ENCODE assay signal across 20 mouse cellular contexts in genomic region chr3:83962076-83962475, GRCm38 (mm10).
DNase-seq lines count a peak whose midpoint lies in the region; ATAC-seq and TF ChIP-seq lines count a peak whose summit lies in the region.
"Had no signal": no experiment of that assay in that cellular context is flagged by ENCODE, and none has a peak within 500 bp of the region (broad histone marks: within the 10 kb centered on the region; RNA-seq: fewer than 3 reads in every experiment).

No protein-coding gene starts in this region.

- H3K9me3 ChIP-seq in heart, embryonic 12.5 days (replicated peaks): no peaks in the 10 kb centered on the region
- H3K9me3 ChIP-seq: embryonic facial prominence, embryonic 12.5 days; forebrain, embryonic 12.5 days; hindbrain, embryonic 10.5 days had no signal

- no peak overlapping the region; the same call in 1 of the 2 replicates for H3K9ac ChIP-seq in heart, embryonic 12.5 days
- H3K9ac ChIP-seq: embryonic facial prominence, embryonic 12.5 days; forebrain, embryonic 12.5 days; hindbrain, embryonic 14.5 days had no signal

- peaks cover 23% of the 10 kb centered on the region for H3K36me3 ChIP-seq in heart, embryonic 12.5 days
- peaks cover 3% of the 10 kb centered on the region for H3K36me3 ChIP-seq in myocyte (ENCODE audit: control insufficient read depth, insufficient read depth)

- H3K27me3 ChIP-seq in heart, embryonic 12.5 days (replicated peaks): no peaks in the 10 kb centered on the region
- H3K27me3 ChIP-seq in myocyte (ENCODE audit: control insufficient read depth, insufficient read depth, insufficient read length): no peaks in the 10 kb centered on the region
- H3K27me3 ChIP-seq: embryonic facial prominence, embryonic 12.5 days; forebrain, embryonic 12.5 days; Patski had no signal

- 67% methylated on average over 7 of the region's 7 CpGs for WGBS in heart, embryonic 12.5 days

- H3K4me3 ChIP-seq in heart, embryonic 12.5 days: no peak overlapping the region
- no peak overlapping the region for H3K4me3 ChIP-seq in myocyte
- H3K4me3 ChIP-seq: embryonic facial prominence, embryonic 12.5 days; forebrain, embryonic 12.5 days; hindbrain, embryonic 10.5 days had no signal

- peaks cover 39% of the 10 kb centered on the region for H3K4me1 ChIP-seq in heart, embryonic 12.5 days (replicated peaks)
- H3K4me1 ChIP-seq: embryonic facial prominence, embryonic 12.5 days had no signal

- TF ChIP-seq POLR2A in myocyte (IDR thresholded peaks at IDR 0.05; ENCODE audit: insufficient read length, low read depth): no peak

- no peak for ATAC-seq in heart, embryonic 12.5 days (ENCODE audit: insufficient number of reproducible peaks, low FRiP score)
- ATAC-seq: intestine, embryonic 16.5 days; Patski had no signal

- no peak overlapping the region for H3ac ChIP-seq in myocyte (ENCODE audit: control insufficient read depth, insufficient read length)

- DNase-seq in heart, postnatal 10 days: no peak
- DNase-seq in 3T3-L1 (ENCODE audit: low read depth, low spot score) (peak; percentile 59), ES-CJ7 (ENCODE audit: low read depth, low spot score) (peak; percentile 57)
- DNase-seq in cerebellum, adult 18-20 months: no peak
- DNase-seq: adrenal gland, adult 8-10 months; adrenal gland, postnatal 36 days; cerebellum, adult 8-10 months; cerebellum, postnatal 14 days; embryo, embryonic 11 days; gastrocnemius, postnatal 10 days; heart, adult 18-20 months; heart, postnatal 14 days had no signal

- no peak overlapping the region; the same call in 1 of the 2 replicates for H3K4me2 ChIP-seq in heart, embryonic 12.5 days
- H3K4me2 ChIP-seq in myocyte (ENCODE audit: low read depth): peak overlapping the region; percentile 34
- H3K4me2 ChIP-seq: embryonic facial prominence, embryonic 12.5 days; forebrain, embryonic 12.5 days; hindbrain, embryonic 14.5 days had no signal

- intact Hi-C loops in heart, postnatal 10 days (cut with DNase I): no loop called here

- no peaks in the 10 kb centered on the region for H3K79me2 ChIP-seq in myocyte (ENCODE audit: control insufficient read depth, insufficient read depth)

- H3K27ac ChIP-seq in heart, embryonic 12.5 days (ENCODE audit: poor library complexity, severe bottlenecking): peak overlapping the region; percentile 55; the same call in 1 of the 2 replicates
- H3K27ac ChIP-seq: embryonic facial prominence, embryonic 12.5 days; forebrain, embryonic 12.5 days; hindbrain, embryonic 10.5 days; hindbrain, embryonic 14.5 days had no signal

TF ChIP-seq in myocyte, 11 proteins besides CTCF, POLR2A, EP300 and RAD21:
- TF ChIP-seq TCF3 (IDR thresholded peaks at IDR 0.05; ENCODE audit: insufficient read length, low read depth) (no peak), MYOD1 (IDR thresholded peaks at IDR 0.05; ENCODE audit: control insufficient read depth in 1 of 3, insufficient read length in 2 of 3, low read depth in 2 of 3) (peak in 1 of 3 experiments; percentile 21), MAX (IDR thresholded peaks at IDR 0.05; ENCODE audit: low read depth) (no peak), MYOG (IDR thresholded peaks at IDR 0.05; ENCODE audit: control insufficient read depth in 1 of 3, insufficient read depth in 1 of 3, insufficient read length in 2 of 3, low read depth in 2 of 3) (peak in 1 of 3 experiments; percentile 20), SRF (IDR thresholded peaks at IDR 0.05; ENCODE audit: control insufficient read depth, insufficient read length, low read depth) (no peak)

Comparison
In these comparisons a context has a peak if more than half of its experiments do, and no peak if none do; other contexts are left out.
1. DNase-seq: peak in 3T3-L1 (single experiment) and ES-CJ7 (single experiment); none in heart, postnatal 10 days (0 of 2) and cerebellum, adult 18-20 months (0 of 2).